Mouse (Mus musculus): ENCODE measurements around the gene Tdrd5.
"Not testable (repeated sequence)": the region's sequence is repeated elsewhere in the genome, so short reads cannot be mapped to it uniquely, and the experiment has no call there.

Gene Tdrd5

DNA sequence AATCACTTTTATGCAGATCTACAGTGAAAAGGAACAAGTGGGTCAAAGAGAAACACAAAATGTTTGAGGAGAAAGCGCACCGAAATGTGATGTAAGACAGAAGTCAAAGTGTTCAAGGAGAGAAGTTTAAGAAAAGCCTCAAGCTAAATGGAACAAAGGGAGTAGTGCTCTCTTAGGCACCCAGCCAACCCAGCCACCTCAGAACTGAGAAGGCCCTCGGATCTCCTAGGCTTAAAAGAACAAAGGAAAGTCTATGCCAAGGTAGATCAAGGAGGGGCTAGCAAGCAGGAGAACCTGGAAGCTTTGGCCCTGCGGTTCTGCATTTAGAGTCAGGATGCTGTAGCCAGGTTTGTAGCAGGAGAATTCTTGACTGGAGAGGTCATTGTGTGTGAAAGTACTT lies 48.6 kb downstream of the Tdrd5 start:
- no peak for DNase-seq (ENCODE audit: low read depth)

DNA sequence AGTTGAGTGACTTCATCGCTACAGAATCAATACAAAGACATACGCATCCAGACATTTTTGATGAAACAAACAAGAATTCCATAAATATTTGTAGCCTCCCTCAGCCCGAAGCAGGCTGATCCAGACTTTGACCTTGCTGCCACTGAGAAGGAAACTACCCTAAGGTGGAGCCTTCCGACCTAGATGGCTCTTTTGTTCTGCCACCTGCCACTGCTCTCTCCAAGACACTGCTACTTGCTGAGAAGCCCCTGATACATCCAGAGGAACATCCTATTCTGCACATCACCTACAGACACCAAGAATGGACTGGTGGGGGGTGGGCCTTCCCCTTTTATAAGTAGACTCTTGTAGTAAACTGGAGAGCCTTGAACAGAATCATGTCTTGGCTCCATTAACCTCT lies 52.4 kb downstream of the Tdrd5 start:
- DNase-seq (ENCODE audit: low read depth) = not testable (repeated sequence)

GRCm38 (mm10) chr1:156247893-156248292 lies 55.6 kb downstream of the Tdrd5 start:
- DNase-seq (ENCODE audit: low read depth) = no peak

DNA sequence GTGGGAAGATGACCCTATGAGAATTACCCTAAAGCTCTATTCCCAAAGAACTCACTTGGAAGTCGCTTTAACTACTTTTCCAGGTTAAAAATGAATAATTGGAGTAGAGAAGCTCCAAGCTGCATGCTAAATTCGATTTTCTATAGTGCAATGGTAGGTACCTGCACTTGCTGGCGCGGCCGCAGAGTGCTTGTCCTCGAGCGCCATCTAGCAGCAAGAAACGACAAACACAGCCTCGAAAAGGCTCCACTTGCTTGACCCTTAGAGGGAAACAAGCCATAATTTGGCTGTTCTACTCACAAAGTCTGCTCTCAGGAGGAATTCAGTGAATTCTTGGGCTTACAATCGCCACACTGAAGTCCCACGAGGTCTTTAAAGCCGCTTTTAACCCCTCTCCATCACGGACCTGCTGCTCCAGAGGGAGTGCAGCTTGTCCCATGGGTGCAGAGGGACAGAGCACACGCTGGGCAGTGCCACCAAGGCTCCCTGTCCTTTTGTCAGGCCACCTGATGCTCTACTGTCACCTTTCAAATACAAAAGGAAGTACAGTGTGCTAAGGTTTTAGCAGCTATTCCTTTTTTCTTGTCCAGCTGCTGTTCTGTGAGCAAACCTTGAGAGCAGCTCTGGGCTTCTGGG lies 61.6 kb downstream of the Tdrd5 start:
- peak; percentile 77 for DNase-seq (ENCODE audit: low read depth)

- peak; percentile 83 for DNase-seq (ENCODE audit: low read depth)
Measured at GRCm38 (mm10) chr1:156241035-156241434, 62.4 kb downstream of the Tdrd5 start.

GRCm38 (mm10) chr1:156231122-156231521 lies 72.3 kb downstream of the Tdrd5 start:
- no peak for DNase-seq (ENCODE audit: low read depth)

DNA sequence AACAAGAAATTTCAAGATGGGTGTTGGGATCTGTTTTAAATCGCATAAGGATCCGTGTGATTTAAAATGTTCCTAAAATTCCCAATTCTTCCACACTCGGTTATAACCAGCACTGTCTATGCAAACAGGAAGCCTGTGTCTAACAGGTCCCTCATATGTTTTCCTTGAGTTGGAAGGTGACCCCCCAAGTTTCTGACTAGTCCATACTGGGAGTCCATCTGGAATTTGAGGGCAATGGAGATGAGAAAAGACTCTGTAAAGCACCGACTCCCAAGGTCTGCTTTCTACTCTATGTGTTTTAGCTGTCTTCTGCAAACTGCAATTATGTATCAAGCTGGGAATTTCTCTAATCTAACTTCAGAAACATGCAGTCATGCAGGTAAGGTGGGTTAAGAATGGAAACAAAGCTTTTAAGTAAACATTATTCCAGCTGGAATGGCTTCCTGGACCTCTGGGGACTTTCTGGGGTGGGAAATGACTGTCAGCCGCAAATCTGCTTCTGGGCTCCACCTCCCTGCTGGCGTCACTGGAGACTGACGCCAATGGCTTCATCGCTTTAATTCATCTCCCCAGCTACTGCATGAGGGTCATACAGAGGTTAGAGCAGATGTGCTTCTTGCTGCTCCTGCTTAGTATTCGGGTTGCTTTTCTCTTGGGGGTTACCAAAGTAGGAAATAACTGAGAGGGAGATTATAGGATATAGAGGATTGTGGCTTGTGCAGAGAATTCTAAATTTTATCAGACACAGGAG lies 73.0 kb downstream of the Tdrd5 start:
- no peak for DNase-seq (ENCODE audit: low read depth)

- DNase-seq (ENCODE audit: low read depth) = peak; percentile 54
Measured at GRCm38 (mm10) chr1:156229448-156229847, 74.0 kb downstream of the Tdrd5 start.

GRCm38 (mm10) chr1:156228728-156229127 lies 74.7 kb downstream of the Tdrd5 start:
- no peak for DNase-seq (ENCODE audit: low read depth)

DNA sequence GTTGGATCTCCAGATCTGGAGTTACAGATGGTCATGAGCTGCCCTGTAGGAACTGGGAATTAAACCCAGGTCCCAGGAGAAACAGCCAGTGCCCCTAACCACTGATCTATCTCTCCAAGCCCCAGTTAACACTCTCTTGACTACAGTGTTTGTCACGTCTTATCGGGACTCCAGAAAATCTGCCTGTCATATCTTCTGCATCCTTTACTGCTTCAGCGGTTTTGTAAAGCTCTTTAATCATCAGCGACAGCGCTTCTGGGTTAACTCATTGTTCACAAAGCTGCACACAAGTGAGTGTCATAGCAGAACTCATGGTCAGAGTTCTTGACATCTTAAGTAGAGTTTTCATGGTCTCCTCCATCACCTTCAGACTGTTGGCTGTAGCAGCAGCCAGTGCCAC lies 76.6 kb downstream of the Tdrd5 start:
- DNase-seq (ENCODE audit: low read depth) = no peak

- DNase-seq (ENCODE audit: low read depth) = no peak
Measured at GRCm38 (mm10) chr1:156222205-156223000, 81.1 kb downstream of the Tdrd5 start.

DNA sequence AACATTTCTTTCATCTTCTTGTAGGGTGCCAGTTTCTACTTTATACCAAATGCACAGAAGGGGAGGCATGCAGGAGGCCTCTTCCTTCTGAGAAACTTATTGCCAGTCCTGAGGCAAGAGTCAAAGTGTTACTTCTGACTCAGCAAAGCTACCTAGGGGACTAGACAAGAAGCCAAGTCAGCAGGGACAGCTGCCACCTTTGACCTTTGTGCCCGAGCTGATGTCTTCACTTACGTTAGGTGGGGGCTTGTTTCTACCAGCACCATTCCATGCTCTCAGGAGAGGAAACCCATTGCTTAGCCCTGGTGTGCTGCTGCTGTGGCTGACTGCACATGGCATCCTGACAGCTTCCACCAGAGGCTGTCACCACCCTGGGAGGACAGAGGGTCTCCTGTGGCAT lies 82.1 kb downstream of the Tdrd5 start:
- DNase-seq (ENCODE audit: low read depth) = no peak

DNA sequence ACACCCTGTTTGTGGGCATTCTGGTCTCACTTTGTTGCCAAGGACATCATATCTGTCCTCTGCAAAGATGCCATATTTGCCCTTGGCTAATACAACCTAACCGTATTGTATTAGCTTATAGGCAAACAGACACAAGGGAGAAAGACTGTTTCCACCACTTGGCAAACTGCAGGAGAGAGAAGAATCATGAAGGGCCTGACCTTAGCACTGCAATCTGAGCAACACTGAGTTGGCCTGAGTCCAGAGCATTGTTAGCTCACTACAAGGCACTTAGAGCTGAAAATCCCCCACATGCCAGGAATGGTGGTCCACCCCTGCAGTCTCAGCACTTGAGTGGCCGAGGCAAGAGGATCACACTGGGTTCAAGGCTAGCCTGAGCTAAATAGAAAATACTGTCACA lies 84.9 kb downstream of the Tdrd5 start:
- DNase-seq (ENCODE audit: low read depth) = no peak

DNA sequence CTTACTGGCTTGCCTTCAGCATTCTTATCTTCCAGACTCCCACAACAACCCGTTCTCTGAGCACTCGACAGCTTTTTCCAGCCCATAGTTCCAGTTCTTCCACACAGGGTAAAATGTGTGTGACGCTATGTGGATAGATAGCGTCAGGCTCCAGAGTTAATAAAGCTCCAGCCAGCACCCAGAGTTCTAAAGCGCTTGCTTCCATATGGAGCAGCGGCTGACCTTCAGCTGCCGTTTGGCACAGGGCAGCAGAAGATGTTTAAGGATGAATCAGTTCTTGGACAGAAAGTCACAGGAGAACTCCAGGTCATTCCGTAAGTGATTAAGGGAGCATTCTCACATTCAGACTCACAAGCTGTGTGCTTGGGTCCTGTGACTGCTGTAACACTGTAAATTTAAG lies 85.5 kb downstream of the Tdrd5 start:
- no peak for DNase-seq (ENCODE audit: low read depth)

GRCm38 (mm10) chr1:156217393-156217792 lies 86.1 kb downstream of the Tdrd5 start:
- DNase-seq (ENCODE audit: low read depth) = peak; percentile 77

- no peak for DNase-seq (ENCODE audit: low read depth)
Measured at GRCm38 (mm10) chr1:156216249-156216648, 87.2 kb downstream of the Tdrd5 start.

- no peak for DNase-seq (ENCODE audit: low read depth)
Measured at GRCm38 (mm10) chr1:156214651-156215050, 88.8 kb downstream of the Tdrd5 start.

GRCm38 (mm10) chr1:156212923-156213322 lies 90.5 kb downstream of the Tdrd5 start:
- no peak for DNase-seq (ENCODE audit: low read depth)

DNA sequence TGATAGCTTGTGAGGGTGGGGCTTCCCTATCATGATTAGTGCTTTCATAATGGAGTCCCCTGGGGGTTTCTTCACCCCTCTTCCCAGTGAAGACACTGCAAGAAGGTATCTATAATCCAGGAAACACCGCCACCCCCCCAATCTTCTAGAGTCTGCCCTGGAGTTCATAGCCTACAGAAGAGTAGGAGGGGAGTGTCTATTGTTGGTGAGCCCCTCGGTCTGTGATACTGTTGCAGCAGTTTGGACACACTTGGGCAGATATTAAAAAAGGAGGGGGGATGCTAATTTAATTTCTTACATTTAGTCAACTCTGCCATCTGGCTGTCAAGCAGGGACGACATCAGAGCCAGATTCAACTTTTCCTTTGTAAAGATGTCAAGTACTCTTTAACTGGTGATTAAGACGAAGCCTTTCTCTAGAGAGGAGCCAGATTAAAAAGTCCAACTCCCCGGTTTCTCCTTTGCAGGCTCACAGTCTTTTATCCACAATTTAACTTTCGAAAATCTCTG lies 91.6 kb downstream of the Tdrd5 start:
- no peak for DNase-seq (ENCODE audit: low read depth)
